Mouse (Mus musculus): ENCODE results near the gene Snapc3.

DNA sequence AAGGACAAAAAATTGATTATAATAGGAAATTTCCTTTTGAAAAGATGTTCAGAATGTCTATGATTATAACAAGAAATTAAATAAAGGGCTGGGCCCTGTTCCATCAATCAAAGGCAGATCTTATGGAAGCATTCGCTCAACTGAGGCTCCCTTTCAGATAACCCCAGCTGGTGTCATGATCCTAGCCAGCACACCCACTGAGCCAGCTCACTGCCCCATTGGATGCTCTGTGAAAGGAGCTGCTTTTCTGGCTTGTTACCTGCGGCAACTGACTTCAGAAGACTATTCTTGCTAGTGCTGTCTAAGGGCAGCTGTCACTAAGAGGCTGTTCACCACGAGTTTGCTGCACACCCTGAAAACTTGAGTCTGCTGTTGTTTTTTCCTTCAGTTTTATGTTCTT, 25.6 kb upstream of the Snapc3 start:
- TF ChIP-seq EP300 (IDR thresholded peaks at IDR 0.05; ENCODE audit: low read depth): no peak
- no peak for TF ChIP-seq CTCF (IDR thresholded peaks at IDR 0.05; ENCODE audit: low read depth)

Measured in heart, postnatal 0 days (tissue).